Mouse (Mus musculus) liver, embryonic 14.5 days (tissue): Measurements from ENCODE around the gene Pif1.

Experiments
- CTCF ChIP-seq: IDR thresholded peaks from 2 replicates; pipeline ENCODE4 v1.5.1; 2016; ENCODE audit warnings: antibody characterized with exemption, low read depth, control low read depth
- EP300 ChIP-seq: IDR thresholded peaks from 2 replicates; pipeline ENCODE4 v1.6.1; 2016; ENCODE audit warnings: antibody characterized with exemption, low read depth

- TF ChIP-seq CTCF = no peak
- no peak for TF ChIP-seq EP300
Measured at GRCm38 (mm10) chr9:65549643-65550042, 37.3 kb upstream of the Pif1 start.
